Mouse (Mus musculus) neutrophil, adult 5-6 weeks (primary cell): Measurements from ENCODE around the gene Cenpt. TPM values are rescaled to one million over a fixed set of nuclear protein-coding genes. Genes with fewer than 3 reads are reported as not detected.
"Not testable (repeated sequence)": the region's sequence is repeated elsewhere in the genome, so short reads cannot be mapped to it uniquely, and the experiment has no call there.

Experiments used
- ATAC-seq: fragments of 151-379, 151-347 bp; 2 replicates; pipeline ENCODE4 v1.8.0; 2017; ENCODE audit warnings: mild to moderate bottlenecking, moderate TSS enrichment; ENCODE audit not compliant: insufficient number of reproducible peaks, poor library complexity, low FRiP score, severe bottlenecking; ENCODE audit errors: extremely low read depth
- total RNA-seq: library from RNA; stranded (forward); fragments of 200-1000 nt; gene quantifications from 2 replicates; pipeline ENCODE4 v1.2.3, GENCODE M21; 2017

Gene Cenpt
- total RNA-seq, 1 experiment from 2014 or later = 10.4 TPM

DNA sequence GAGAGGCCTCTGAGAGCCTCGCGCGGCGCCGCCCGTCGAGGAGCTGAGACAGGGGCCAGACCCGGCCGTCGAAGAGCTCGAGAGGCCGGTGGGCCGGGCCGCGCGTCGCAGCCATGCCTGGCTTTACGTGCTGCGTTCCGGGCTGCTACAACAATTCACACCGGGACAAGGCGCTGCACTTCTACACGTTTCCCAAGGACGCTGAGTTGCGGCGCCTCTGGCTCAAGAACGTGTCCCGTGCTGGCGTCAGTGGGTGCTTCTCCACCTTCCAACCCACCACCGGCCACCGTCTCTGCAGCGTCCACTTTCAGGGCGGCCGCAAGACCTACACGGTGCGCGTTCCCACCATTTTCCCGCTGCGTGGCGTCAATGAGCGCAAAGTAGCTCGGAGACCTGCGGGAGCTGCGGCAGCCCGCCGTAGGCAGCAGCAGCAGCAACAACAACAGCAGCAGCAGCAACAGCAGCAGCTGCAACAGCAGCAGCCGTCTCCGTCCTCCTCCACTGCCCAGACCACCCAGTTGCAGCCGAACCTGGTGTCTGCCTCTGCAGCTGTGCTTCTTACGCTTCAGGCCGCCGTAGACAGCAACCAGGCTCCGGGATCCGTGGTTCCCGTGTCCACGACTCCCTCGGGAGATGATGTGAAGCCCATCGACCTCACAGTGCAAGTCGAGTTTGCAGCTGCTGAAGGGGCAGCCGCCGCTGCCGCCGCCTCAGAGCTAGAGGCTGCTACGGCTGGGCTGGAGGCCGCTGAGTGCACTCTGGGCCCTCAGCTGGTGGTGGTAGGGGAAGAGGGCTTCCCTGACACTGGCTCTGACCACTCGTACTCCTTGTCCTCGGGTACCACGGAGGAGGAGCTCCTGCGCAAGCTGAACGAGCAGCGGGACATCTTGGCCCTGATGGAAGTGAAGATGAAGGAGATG lies 2.4 kb upstream of the Cenpt start:
- no peak for ATAC-seq

DNA sequence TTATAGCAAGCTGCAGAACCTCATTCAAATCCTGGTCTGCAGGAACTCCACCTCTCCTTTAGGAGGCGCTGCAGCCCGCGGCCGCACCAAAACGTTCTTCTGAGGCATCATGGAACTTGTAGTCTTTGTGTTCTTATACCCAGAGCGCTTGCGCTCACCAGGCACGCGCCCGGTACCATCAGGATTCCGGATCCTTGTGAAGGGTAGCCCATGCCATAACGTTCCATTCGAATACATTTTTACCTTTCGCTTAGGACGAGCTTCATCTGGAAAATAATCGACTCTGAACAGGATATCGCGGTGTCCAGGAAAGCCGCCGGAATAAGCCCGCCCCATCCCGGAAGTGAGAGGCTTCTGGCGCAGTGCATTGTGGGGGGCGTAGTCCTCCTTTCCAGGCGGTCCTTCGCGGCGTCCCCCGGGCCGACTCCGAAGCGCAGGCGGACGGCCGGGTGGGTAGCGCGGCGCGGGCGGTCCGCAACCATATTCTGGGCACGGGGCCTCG lies 1.7 kb upstream of the Cenpt start, which contains the start of gene Thap11:
Gene Thap11 (plus strand): TSS at position 418 of the 502 bp plus-strand sequence.
- ATAC-seq = peak; percentile 79

DNA sequence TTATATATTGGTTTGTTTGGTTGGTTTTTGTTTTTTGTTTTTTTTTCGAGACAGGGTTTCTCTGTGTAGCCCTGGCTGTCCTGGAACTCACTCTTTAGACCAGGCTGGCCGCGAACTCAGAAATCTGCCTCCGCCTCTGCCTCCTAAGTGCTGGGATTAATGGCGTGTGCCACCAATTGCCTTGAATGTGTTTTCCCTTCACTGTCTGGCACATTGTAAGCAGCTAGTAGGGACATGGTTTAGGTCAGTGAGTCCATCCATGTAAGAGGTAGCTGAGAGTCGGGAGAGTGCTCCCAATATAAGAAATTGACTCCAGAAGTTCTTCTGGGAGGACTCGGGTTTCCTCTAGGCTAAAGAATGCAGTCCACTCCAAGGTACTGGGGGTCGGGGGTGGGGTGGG lies 1.2 kb upstream of the Cenpt start:
- ATAC-seq = no peak

DNA sequence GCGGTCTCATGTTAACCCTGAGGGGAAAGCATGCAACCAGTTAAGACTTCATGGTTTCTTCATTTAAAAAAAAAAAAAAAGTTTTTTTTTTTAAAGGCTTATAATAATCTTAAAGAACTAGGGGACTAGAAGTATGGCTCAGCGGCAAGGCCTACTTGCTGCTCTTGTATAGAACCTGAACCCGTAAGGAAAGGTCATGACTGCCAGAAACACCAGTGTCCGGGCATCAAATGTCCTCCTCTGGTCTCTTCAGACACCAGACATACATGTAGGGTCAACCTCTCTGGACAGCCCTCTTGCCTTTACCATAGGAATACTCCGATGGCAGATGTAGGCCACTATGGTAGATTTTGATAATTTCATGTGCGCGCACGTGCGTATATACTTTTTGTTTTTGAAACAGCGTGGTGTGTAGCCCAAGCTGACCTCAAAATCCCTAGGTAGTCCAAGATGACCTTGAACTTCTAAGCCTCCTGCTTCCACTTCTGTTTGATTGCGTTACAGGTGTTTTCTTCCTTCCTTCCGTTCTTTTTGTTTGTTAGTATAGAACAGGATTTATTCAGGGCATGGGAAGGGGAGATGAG lies 840 bp downstream of the Cenpt start:
- no peak for ATAC-seq

DNA sequence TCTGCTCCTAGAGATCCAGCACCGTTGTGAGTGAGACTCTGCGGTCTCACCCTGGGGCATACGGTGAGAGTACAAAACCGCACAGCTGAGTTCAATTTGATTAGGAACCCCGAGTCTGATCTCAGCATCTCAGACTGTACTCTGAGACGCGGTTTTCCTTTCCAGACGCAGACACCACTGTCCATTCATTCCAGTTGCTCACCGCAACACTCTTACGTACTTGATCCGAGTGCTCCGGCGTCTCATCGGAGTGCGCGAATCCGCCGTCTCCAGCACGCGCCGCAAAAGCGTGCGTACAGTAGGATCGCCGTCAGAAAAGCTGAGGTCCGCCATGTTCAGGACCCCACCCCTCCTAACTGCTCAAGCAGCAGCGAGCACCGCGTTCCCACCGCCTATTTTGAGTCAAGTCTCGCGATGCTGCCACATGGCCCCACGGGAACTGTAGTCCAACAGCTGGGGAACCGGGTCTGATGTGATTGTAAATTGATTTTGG lies 1.4 kb downstream of the Cenpt start:
- peak; percentile 65 for ATAC-seq

DNA sequence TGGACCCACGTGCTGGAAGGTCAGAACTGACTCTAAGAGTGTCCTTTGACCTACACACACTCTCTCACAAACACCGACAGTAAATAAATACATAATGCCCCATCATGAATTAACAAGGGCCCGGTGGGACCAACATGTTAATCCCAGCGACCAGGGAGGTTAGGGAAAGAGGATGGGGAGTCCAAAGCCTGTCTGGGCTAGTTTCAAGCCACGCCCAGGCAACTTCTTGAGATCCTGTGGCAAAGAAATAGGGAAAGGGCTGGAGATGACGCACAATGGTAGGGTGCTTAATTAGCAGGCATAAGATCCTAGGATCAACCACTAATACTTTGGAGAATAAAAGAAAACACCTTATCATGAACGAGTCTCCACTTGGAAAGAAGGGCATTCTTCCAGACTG lies 2.5 kb downstream of the Cenpt start:
- ATAC-seq = no peak

DNA sequence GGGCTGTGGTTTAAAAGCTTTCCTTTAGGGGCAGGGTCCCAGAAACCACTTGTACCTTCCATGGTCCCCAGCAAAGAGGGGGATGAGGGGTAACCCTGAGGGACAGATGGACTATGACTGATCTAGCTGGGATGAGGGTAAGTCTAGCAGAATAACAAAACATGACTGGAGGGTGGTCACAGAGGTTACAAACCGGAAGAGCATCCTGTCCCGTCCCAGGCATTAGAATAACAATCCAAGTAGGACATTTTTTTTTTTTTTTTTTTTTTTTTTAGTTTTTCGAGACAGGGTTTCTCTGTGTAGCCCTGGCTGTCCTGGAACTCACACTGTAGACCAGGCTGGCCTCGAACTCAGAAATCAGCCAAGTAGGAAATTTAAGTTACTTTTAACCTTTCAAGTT lies 3.1 kb downstream of the Cenpt start:
- ATAC-seq = no peak

DNA sequence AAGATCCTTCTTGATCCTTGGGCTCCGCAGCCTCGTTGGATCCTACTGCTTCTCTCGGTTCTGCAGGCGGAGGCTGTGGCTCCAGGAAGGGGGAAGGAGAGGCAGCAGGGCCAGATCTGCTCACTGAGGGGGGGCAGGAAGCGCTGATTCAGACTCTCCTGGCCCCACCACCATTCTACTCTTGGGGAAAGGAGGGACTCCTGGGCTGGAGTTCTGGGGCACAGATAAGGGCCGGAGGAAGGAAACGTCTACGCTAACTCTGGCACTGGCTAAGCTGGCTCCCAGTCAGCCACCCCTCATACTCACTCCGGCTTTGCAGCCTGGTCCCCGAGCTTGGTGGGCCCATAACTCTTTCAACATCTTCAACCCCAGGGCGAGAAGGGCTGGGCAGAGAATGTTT lies 6.4 kb downstream of the Cenpt start:
- no peak for ATAC-seq

DNA sequence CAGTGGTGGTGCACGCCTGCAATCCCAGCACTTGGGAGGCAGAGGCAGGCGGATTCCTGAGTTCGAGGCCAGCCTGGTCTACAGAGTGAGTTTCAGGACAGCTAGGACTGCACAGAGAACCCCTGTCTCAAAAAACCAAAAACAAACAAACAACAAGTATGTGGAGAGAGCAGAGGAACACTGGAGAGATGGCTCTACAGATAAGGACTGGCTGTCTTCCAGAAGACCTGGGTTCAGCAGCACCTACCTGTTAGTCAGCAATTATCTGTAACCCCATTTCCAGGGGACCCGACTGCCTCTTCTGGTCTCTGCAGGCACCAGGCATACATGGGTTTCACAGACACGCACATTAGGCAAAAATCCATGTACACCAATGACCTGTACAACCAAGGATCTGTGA lies 13.9 kb downstream of the Cenpt start:
- no peak for ATAC-seq

DNA sequence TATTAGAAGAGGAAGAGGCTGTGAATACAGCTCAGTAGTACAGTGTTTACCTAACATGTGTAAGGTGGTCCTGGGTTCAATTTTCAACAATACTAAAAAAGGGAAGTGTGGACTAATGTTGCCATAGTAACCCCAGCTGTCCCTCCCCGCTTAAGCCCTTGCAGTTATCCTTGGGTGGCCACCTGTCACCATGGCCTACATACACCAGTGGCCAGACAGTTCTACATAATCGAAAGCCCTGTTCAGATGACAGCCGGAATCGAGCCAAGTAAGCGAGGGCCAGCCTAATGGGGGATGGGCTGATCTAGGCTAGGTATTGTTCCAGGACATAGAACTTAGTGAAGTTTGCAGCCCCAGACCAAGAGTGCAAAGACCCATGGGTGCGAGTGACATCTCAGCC lies 16.1 kb downstream of the Cenpt start:
- peak; percentile 57; the same call in 1 of the 2 replicates for ATAC-seq

DNA sequence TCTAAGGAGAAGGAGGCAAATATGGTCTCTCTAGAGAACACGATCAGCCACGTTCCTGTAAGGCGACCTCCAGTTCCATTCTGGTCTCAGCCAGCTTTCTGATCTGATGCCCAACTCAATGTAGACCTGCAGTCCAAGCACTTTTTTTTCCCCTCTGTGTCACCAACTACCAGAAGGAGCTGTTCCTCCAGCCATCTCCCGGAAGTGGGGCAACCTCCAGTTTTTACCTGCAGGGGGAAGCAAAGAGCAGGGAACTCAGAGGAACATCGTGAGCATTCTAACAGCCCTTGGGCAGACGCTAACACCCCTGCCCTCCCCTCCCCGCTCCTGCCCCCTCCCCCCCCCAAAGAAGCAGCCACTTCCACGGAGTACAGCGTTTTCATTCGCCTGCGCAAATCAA lies 17.8 kb downstream of the Cenpt start:
- ATAC-seq = peak; percentile 87

DNA sequence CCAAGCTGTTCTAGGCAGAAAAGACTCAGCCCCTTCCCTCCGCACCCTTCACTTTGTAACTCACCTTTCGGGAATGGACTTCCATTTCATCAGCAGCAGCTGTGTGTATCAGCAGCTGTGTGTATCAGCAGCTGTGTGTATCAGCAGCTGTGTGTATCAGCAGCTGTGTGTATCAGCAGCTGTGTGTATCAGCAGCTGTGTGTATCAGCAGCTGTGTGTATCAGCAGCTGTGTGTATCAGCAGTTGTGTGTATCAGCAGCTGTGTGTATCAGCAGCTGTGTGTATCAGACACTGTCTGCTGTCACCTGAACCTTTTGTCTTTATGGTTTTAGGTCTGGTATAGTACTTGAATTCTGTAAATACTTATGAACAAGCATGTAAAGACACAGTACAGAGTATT lies 19.3 kb downstream of the Cenpt start:
- ATAC-seq = not testable (repeated sequence)

DNA sequence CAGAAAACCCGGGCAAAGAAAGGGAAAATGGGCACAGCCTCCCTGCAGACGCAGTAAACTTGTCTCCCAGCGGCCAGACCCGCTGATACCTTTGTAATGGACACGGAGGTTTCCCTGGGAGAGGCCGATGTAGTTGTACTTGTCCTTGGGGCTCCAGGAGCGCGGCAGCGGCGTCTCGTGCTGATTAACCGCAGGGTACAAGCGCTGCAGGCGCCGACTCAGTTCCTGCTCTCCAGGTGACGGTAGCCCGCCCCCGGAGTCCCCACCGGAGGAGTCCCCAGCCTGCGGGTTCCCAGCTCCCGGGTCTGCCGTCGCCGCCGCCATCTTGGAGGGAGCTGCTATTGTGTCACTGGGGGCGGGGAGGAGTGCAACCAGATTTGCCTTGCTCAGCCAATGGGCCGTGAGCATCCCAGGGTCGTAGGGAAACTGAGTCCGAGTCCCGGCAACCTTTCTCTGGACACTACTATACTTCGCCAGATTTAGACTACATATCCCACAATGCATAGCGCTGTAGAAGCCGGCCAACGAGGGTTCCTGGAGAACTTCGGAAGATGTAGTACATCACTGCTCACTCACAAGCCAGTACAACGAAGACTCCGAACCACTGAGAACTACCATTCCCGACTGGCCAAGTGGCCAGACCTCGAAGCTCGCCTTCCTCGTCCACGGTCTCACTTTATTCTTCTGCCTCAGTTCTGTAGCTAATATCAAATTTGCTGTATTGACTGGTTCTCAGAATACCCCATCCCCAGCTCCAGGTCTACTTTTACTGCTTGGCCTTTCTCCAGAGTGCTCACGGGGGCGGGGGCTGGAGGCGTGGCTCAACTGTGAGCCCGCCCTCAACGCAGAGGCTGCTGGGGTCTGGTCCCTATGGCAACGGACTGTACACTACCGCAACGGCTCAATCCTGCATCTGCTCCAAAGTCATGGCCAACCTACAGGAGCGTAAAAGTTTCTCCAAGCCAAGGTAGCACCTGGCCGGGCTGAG lies 25.9 kb downstream of the Cenpt start, which contains the start of the genes Ranbp10 and Tsnaxip1:
Gene Ranbp10 (minus strand): TSS at position 490 of the 988 bp plus-strand sequence.
Gene Tsnaxip1 (plus strand): TSS at position 871 of the 988 bp plus-strand sequence.
- peak; percentile 96 for ATAC-seq

DNA sequence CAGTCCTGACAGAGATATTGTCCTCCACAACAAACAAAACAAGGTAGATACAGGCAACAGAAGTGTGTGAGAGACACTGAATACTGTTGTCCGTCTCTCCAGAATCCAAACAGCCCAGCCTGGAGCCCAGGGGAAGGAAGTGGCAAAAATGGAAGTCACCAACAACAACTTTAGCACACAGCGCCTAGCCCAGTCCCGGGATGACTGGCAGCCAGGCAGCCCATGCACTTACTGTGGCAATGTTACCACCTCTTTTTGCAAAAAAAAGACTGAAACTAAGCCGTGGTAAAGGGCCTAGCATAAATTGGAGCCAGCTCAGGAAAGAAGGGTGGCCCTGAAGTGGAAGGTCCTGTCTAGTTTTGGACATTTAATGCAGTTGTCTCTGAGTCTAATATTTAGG lies 26.7 kb downstream of the Cenpt start:
- ATAC-seq = no peak

DNA sequence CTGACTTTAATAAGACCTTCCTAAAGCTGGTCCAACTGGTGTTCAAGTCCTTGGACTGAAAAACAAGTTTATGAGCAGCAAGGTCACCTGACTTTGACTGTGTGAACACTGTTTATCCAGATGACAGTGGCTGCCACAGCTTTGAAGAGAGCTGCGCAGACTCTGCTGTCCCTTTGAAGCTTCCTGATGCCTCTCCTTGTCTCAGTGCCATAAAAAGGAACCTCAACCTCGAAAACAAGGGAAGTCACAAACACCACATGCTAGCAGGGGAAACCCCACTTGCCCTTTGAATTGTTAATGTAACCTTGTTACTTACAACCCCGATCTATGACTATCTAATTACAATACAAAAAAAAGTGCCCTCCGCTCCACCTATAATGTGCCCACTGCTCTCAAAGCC lies 27.6 kb downstream of the Cenpt start:
- no peak for ATAC-seq

DNA sequence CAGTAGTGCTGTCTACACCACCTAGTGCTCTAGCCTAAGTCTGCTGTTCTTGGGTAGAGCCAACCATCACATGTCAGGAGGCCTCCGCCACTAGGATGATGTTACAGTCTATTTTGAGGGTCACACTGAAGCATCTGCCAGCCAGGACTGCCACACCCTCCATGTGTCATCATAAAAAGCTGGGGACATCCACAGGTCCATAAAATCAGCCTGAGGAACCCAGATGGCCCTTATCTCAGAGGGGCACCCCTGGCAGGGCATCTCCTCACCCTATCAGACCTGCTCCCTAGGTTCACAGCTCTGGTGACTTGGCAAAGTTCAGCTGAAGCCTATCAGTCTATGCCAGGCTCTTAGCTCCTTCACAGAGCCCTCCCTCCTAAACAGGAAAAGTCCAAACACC lies 32.2 kb downstream of the Cenpt start:
- no peak for ATAC-seq

DNA sequence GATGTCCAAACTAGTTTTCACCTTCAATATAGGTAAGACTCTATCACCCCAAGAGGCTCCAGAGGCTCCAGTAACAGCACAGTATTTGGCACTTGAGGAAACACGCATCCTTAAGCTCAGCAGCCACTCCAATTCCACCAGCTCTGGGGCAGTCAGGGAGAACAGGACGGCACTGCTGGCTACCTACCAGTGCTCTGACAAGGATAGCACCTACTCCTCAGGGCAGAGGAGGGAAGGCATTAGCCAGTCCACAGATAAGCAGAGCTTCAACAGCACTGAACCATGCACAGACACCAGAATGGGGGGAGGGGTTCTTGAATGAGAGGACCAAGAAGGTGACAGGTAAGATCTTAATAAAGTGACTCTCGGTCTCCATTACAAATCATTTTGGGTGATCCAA lies 33.4 kb downstream of the Cenpt start:
- ATAC-seq = no peak

DNA sequence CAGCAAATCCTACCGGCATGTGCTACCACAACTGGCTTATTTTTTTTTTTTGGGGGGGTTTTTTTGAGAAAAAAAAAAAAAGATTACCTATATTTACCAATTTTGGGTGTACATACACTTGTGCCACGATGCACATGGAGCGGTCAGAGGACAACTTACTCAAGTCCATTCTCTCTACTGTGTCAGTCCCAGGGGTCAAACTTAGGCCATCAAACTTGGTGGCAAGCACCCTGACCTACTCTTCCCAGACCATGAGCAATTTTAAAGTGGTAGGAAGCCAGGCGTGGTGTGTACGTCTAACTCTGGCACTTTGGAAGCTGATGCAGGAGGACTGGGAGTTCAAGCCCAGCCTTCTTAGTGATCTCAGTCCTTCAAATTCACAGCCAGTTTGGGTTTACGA lies 39.8 kb downstream of the Cenpt start:
- no peak for ATAC-seq

DNA sequence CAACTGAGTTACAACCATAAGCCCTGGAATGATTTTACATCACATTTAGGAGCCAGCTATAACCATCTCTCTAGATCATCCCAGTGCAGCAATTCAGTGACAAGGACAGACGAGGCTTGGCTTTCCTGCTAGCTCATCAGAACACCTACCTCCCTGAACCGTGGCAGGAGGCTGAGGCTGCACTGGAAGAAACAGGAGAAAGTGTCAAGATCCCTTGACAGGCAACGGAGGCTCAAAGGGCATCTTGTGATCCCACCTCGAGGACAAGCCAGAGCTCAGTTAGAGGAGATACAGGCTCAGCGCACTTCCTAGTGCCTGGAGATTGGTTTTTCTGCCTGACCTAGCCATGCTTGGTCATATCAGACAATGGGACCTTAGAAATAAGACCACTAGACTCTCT lies 40.6 kb downstream of the Cenpt start:
- ATAC-seq = no peak
